Mouse (Mus musculus) myocyte (in vitro differentiated cells): ENCODE measurements around the gene Rbm8a.

Experiments
- CEBPB ChIP-seq: IDR thresholded peaks from 2 replicates; pipeline ENCODE4 v1.6.1; 2011; ENCODE audit warnings: mild to moderate bottlenecking, moderate library complexity; ENCODE audit not compliant: poor library complexity, insufficient read depth, severe bottlenecking
- E2F4 ChIP-seq: IDR thresholded peaks from one replicate; pipeline ENCODE4 v1.6.1; 2011; ENCODE audit warnings: mild to moderate bottlenecking, control low read depth, moderate library complexity; ENCODE audit not compliant: insufficient read depth
- MAX ChIP-seq: IDR thresholded peaks from one replicate; pipeline ENCODE4 v1.6.1; 2011; ENCODE audit warnings: low read depth, mild to moderate bottlenecking, control low read depth
- POLR2A ChIP-seq: IDR thresholded peaks from one replicate; pipeline ENCODE4 v1.6.1; 2011; ENCODE audit warnings: low read depth, mild to moderate bottlenecking, control low read depth, moderate library complexity; ENCODE audit not compliant: insufficient read length
- REST ChIP-seq: IDR thresholded peaks from one replicate; pipeline ENCODE4 v1.6.1; 2011; ENCODE audit warnings: mild to moderate bottlenecking, control low read depth, moderate library complexity; ENCODE audit not compliant: insufficient read depth, insufficient read length
- SRF ChIP-seq: IDR thresholded peaks from one replicate; pipeline ENCODE4 v1.6.1; 2011; ENCODE audit warnings: low read depth; ENCODE audit not compliant: control insufficient read depth, insufficient read length
- TCF12 ChIP-seq: IDR thresholded peaks from one replicate; pipeline ENCODE4 v1.6.1; 2011; ENCODE audit warnings: mild to moderate bottlenecking, control low read depth; ENCODE audit not compliant: poor library complexity, insufficient read depth, severe bottlenecking
- USF1 ChIP-seq: IDR thresholded peaks from one replicate; pipeline ENCODE4 v1.6.1; 2011; ENCODE audit warnings: low read depth, mild to moderate bottlenecking, control low read depth, moderate library complexity

- no peak for TF ChIP-seq POLR2A
- no peak for TF ChIP-seq CEBPB
- no peak for TF ChIP-seq REST
- no peak for TF ChIP-seq TCF12
- no peak for TF ChIP-seq E2F4
- TF ChIP-seq MAX, result no peak
- TF ChIP-seq USF1, result no peak
- no peak for TF ChIP-seq SRF
Observed at GRCm38 (mm10) chr3:96671519-96671918, 41.8 kb downstream of the Rbm8a start.
